Mouse (Mus musculus): ENCODE data around the gene Sowahc.

Sowahc gene

GRCm38 (mm10) chr10:59221473-59222270 lies at the start of gene Sowahc, which contains the start of gene Sept10:
TSS of gene Sowahc (plus strand) at chr10:59221953.
TSS of gene Sept10 (minus strand) at chr10:59221847.
- DNase-seq (ENCODE audit: low spot score), result peak; percentile 94

GRCm38 (mm10) chr10:59172539-59172938 lies 49.2 kb upstream of the Sowahc start:
- DNase-seq (ENCODE audit: low spot score), result no peak

- no peak for DNase-seq (ENCODE audit: low spot score)
Measured at GRCm38 (mm10) chr10:59179620-59180019, 42.1 kb upstream of the Sowahc start.

- no peak for DNase-seq (ENCODE audit: low spot score)
Measured at GRCm38 (mm10) chr10:59182306-59182705, 39.4 kb upstream of the Sowahc start.

GRCm38 (mm10) chr10:59194891-59195290 lies 26.9 kb upstream of the Sowahc start:
- no peak for DNase-seq (ENCODE audit: low spot score)

GRCm38 (mm10) chr10:59196763-59197162 lies 25.0 kb upstream of the Sowahc start:
- DNase-seq (ENCODE audit: low spot score), result no peak

- no peak for DNase-seq (ENCODE audit: low spot score)
Measured at GRCm38 (mm10) chr10:59200011-59200410, 21.7 kb upstream of the Sowahc start.

GRCm38 (mm10) chr10:59220824-59221472 lies 805 bp upstream of the Sowahc start:
- DNase-seq (ENCODE audit: low spot score), result no peak

- DNase-seq (ENCODE audit: low spot score), result peak; percentile 41
Measured at GRCm38 (mm10) chr10:59222271-59223101, 733 bp downstream of the Sowahc start.

- no peak for DNase-seq (ENCODE audit: low spot score)
Measured at GRCm38 (mm10) chr10:59223301-59223700, 1.5 kb downstream of the Sowahc start.

GRCm38 (mm10) chr10:59223890-59224289 lies 2.1 kb downstream of the Sowahc start:
- no peak for DNase-seq (ENCODE audit: low spot score)

- no peak for DNase-seq (ENCODE audit: low spot score)
Measured at GRCm38 (mm10) chr10:59225137-59225536, 3.4 kb downstream of the Sowahc start.

GRCm38 (mm10) chr10:59229205-59229820 lies 7.6 kb downstream of the Sowahc start:
- DNase-seq (ENCODE audit: low spot score), result no peak

GRCm38 (mm10) chr10:59235227-59235626 lies 13.5 kb downstream of the Sowahc start:
- DNase-seq (ENCODE audit: low spot score), result no peak

GRCm38 (mm10) chr10:59235847-59236246 lies 14.1 kb downstream of the Sowahc start:
- DNase-seq (ENCODE audit: low spot score), result no peak

- DNase-seq (ENCODE audit: low spot score), result no peak
Measured at GRCm38 (mm10) chr10:59236486-59236885, 14.7 kb downstream of the Sowahc start.

GRCm38 (mm10) chr10:59237757-59238156 lies 16.0 kb downstream of the Sowahc start:
- DNase-seq (ENCODE audit: low spot score), result no peak

- no peak for DNase-seq (ENCODE audit: low spot score)
Measured at GRCm38 (mm10) chr10:59241141-59241541, 19.4 kb downstream of the Sowahc start.

GRCm38 (mm10) chr10:59249531-59249930 lies 27.8 kb downstream of the Sowahc start:
- no peak for DNase-seq (ENCODE audit: low spot score)

- DNase-seq (ENCODE audit: low spot score), result no peak
Measured at GRCm38 (mm10) chr10:59250679-59251078, 28.9 kb downstream of the Sowahc start.

GRCm38 (mm10) chr10:59251980-59252379 lies 30.2 kb downstream of the Sowahc start:
- DNase-seq (ENCODE audit: low spot score), result no peak

- DNase-seq (ENCODE audit: low spot score), result no peak
Measured at GRCm38 (mm10) chr10:59252396-59252795, 30.6 kb downstream of the Sowahc start.

Data from ovary, postnatal 10 days (tissue).